Mouse (Mus musculus): ENCODE results near the gene Ifna1.
"Not testable (repeated sequence)": the region's sequence is repeated elsewhere in the genome, so short reads cannot be mapped to it uniquely, and the experiment has no call there.

Ifna1 gene

GRCm38 (mm10) chr4:88849698-88850097 lies at the start of gene Ifna1:
Ifna1 (plus strand) TSS chr4:88850087.
- no peak for DNase-seq (ENCODE audit: low read depth, low spot score)

- DNase-seq (ENCODE audit: low read depth, low spot score): not testable (repeated sequence)
These were observed 46.9 kb upstream of the Ifna1 start, which contains the start of gene Gm13287 for GRCm38 (mm10) chr4:88802954-88803353. Gm13287 (plus strand) TSS chr4:88803254.

GRCm38 (mm10) chr4:88805231-88805630 lies 44.7 kb upstream of the Ifna1 start, which contains the start of gene Gm13288:
Gm13288 (plus strand) TSS chr4:88805531.
- not testable (repeated sequence) for DNase-seq (ENCODE audit: low read depth, low spot score)

- not testable (repeated sequence) for DNase-seq (ENCODE audit: low read depth, low spot score)
These were observed 44.1 kb upstream of the Ifna1 start for GRCm38 (mm10) chr4:88805761-88806160.

DNA sequence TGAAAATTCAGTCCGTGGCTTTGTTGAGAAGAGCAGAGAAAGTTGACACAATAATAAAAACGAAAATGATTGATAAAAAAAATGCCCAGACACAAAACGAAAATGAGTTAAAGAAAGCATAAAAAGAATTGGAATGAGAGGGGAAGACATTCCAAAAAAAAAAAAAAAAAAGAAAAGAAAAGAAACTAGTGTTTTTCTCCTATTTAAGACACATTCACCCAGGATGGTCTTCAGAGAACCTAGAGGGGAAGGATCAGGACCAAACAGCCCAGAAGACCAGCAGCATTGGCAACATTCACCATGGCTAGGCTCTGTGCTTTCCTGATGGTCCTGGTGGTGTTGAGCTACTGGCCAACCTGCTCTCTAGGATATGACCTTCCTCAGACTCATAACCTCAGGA lies 34.0 kb upstream of the Ifna1 start, which contains the start of gene Ifna7:
Ifna7 (plus strand) TSS at position 301 of the 400 bp plus-strand sequence.
- DNase-seq (ENCODE audit: low read depth, low spot score): no peak

DNA sequence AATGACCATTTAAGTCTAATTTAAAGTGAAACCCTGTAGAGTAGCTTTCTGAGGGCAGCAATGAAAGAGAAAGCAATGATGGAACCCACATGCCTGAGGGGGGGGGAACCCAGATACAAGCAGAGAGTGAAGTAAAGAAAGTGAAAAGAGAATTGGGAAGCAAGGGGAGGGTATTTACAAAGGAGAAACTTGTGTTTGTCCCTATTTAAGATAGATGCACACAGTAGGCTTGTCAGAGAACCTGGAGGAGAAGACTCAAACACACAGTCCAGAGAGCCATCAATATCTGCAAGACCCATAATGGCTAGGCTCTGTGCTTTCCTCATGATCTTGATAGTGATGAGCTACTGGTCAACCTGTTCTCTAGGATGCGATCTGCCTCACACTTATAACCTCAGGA lies 30.2 kb upstream of the Ifna1 start, which contains the start of gene Ifna11:
Ifna11 (plus strand) TSS at position 301 of the 400 bp plus-strand sequence.
- no peak for DNase-seq (ENCODE audit: low read depth, low spot score)

DNA sequence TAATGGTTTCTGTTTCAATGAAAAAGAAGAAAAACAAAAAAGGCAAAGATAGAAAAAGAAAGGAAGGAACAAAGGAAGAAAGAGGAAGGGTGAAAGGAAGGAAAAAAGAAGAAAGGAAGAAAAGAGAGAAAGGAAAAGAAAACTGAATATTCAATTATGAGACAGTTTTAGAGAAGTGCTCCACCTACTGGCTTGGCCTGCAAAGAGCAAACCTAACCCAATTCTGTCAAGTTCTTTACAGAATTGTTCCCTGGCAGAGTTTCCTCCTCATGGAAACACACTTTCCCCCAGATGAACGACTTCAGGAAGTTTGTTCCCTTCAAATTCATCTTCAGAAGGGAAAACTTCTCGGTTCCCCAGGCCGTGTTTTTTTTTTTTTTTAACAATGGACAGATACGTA lies 26.9 kb upstream of the Ifna1 start:
- DNase-seq (ENCODE audit: low read depth, low spot score): no peak

- not testable (repeated sequence) for DNase-seq (ENCODE audit: low read depth, low spot score)
These were observed 22.8 kb upstream of the Ifna1 start, which contains the start of gene Ifna6 for GRCm38 (mm10) chr4:88827116-88827515. Ifna6 (plus strand) TSS chr4:88827416.

DNA sequence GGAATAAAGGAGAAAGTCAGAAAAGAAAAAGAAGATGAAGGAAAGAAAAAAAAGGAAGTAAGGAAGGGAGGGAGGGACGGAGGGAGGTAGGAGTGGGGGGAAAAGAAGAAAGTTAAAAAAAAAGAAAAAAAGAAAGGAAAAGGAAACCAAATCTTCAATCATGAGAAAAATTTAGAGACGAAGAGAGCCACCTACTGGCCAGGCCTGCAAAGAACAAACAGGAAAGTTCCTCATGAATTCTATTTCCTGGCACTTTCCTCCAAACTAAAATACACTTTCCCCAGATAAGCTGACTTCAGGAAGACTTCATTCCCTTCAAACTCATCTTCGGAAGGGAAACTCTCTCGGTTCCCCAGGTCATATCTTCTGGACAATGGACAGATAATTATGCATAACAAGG lies 19.4 kb upstream of the Ifna1 start:
- DNase-seq (ENCODE audit: low read depth, low spot score): peak; percentile 9

DNA sequence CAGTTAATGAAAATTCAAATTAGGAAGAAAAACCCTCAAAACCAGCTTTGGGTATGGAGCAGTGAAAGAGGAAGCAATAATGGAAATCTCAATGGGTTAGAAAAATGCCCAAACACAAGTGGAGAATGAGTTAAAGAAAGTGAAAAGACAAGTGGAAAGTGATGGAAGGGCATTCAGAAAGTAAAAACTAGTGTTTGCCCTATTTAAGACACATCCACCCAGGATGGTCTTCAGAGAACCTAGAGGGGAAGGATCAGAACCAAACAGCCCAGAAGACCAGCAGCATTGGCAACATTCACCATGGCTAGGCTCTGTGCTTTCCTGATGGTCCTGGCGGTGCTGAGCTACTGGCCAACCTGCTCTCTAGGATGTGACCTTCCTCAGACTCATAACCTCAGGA lies 14.7 kb upstream of the Ifna1 start, which contains the start of gene Ifna5:
Ifna5 (plus strand) TSS at position 301 of the 400 bp plus-strand sequence.
- not testable (repeated sequence) for DNase-seq (ENCODE audit: low read depth, low spot score)

DNA sequence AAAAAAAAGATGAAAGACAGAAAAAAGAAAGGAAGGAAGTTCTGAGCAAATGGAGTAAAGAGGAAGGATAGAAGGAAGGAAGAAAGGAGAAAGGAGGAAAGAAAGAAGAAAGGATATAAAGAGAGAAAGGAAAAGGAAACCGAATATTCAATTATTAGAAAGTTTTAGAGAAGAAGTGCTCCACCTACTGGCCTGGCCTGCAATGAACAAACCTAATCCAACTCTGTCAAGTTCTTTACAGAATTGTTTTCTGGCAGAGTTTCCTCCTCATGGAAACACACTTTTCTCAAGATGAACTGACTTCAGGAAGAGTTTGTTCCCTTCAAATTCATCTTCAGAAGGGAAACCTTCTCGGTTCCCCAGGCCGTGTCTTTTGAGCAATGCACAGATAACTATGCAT lies 11.1 kb upstream of the Ifna1 start:
- DNase-seq (ENCODE audit: low read depth, low spot score): no peak

GRCm38 (mm10) chr4:88840058-88840457 lies 9.8 kb upstream of the Ifna1 start:
- DNase-seq (ENCODE audit: low read depth, low spot score): no peak

GRCm38 (mm10) chr4:88841438-88841911 lies 8.4 kb upstream of the Ifna1 start, which contains the start of gene Ifna4:
Ifna4 (plus strand) TSS chr4:88841861.
- DNase-seq (ENCODE audit: low read depth, low spot score): no peak

DNA sequence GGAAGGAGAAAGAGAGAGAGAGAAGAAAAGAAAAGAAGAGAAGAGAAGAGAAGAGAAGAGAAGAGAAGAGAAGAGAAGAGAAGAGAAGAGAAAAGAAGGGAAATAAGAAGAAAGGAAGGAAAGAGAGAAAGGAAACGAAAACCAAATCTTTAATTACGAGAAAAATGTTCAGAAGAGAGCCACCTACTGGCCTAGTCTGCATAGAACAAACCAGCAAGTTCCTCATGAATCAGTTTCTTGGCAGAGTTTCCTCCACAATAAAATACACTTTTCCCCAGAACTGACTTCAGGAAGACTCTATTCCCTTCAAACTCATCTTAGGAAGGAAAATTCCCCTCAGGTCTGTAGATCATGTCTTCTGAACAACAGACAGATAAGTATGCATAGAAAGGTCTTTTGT lies 4.6 kb upstream of the Ifna1 start:
- DNase-seq (ENCODE audit: low read depth, low spot score): no peak

GRCm38 (mm10) chr4:88851026-88851763 lies 1.3 kb downstream of the Ifna1 start:
- no peak for DNase-seq (ENCODE audit: low read depth, low spot score)

GRCm38 (mm10) chr4:88859214-88859613 lies 9.3 kb downstream of the Ifna1 start:
- DNase-seq (ENCODE audit: low read depth, low spot score): no peak

GRCm38 (mm10) chr4:88863309-88863708 lies 13.4 kb downstream of the Ifna1 start:
- peak; percentile 75 for DNase-seq (ENCODE audit: low read depth, low spot score)

DNA sequence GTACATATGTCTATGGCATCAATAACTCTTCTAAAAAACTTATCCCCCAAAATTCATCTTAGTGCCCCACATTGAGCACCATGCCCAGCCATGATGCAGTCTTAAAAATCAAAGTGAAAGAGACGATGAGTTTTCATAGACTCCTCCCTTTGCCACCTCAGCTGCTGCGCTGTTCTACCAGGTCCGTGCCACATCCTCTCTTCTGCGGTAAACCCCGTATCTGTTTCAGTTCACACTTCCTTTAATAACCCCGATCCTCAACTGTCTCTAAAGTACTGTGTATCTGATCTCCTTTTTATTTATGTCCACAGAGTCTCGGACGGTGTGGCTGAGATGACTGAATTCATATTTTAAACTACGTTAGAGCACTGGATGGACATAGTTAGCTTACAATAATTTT lies 14.7 kb downstream of the Ifna1 start:
- no peak for DNase-seq (ENCODE audit: low read depth, low spot score)

GRCm38 (mm10) chr4:88865011-88865569 lies 15.2 kb downstream of the Ifna1 start:
- DNase-seq (ENCODE audit: low read depth, low spot score): no peak

GRCm38 (mm10) chr4:88867366-88867925 lies 17.6 kb downstream of the Ifna1 start:
- peak; percentile 81 for DNase-seq (ENCODE audit: low read depth, low spot score)

- peak; percentile 46 for DNase-seq (ENCODE audit: low read depth, low spot score)
These were observed 18.3 kb downstream of the Ifna1 start for GRCm38 (mm10) chr4:88867926-88868911.
